Mouse (Mus musculus) granulocyte monocyte progenitor cell, adult 5-6 weeks (primary cell): ENCODE measurements around the gene Prnd. TPM values are rescaled to one million over a fixed set of nuclear protein-coding genes. Genes with fewer than 3 reads are reported as not detected.
A peak's percentile ranks its signal among the peaks of the same experiment; 100 is the strongest.

ENCODE experiments used
- ATAC-seq: replicated peaks from 2 replicates; pipeline ENCODE4 v1.8.0; 2016; ENCODE audit warnings: mild to moderate bottlenecking, moderate TSS enrichment, inconsistent platforms; ENCODE audit not compliant: poor library complexity, severe bottlenecking
- total RNA-seq, 2 experiments: library from RNA; stranded (forward) in 1 of 2; stranded (reverse) in 1 of 2; fragments of 200-712, 200-1000 nt in 1 of 2; fragments of >200 nt in 1 of 2; fragmentation: Nextera tagmentation in 1 of 2; gene quantifications; 2 replicates each; pipeline ENCODE4 v1.2.3; 2014 to 2017

Gene Prnd
- total RNA-seq (2014; fragmentation: Nextera tagmentation) (not detected in 2 replicates), total RNA-seq (2017) (not detected in 2 replicates)

- ATAC-seq = peak; percentile 49
Measured at GRCm38 (mm10) chr2:131950598-131951095, at the start of gene Prnd. Gene Prnd (plus strand): TSS chr2:131950861.

- no peak for ATAC-seq
Measured at GRCm38 (mm10) chr2:131902423-131902822, 48.2 kb upstream of the Prnd start.

- peak; percentile 36 for ATAC-seq
Measured at GRCm38 (mm10) chr2:131902867-131903266, 47.8 kb upstream of the Prnd start.

GRCm38 (mm10) chr2:131905025-131905424, 45.6 kb upstream of the Prnd start:
- ATAC-seq = no peak

GRCm38 (mm10) chr2:131905776-131906175, 44.9 kb upstream of the Prnd start:
- ATAC-seq = peak; percentile 67

- no peak for ATAC-seq
Measured at GRCm38 (mm10) chr2:131906266-131906665, 44.4 kb upstream of the Prnd start.

GRCm38 (mm10) chr2:131906846-131907245, 43.8 kb upstream of the Prnd start:
- no peak for ATAC-seq

GRCm38 (mm10) chr2:131907311-131907710, 43.4 kb upstream of the Prnd start:
- ATAC-seq = no peak

GRCm38 (mm10) chr2:131908351-131908861, 42.3 kb upstream of the Prnd start:
- ATAC-seq = no peak

- ATAC-seq = no peak
Measured at GRCm38 (mm10) chr2:131908906-131909305, 41.8 kb upstream of the Prnd start.

GRCm38 (mm10) chr2:131909683-131910572, 40.7 kb upstream of the Prnd start, which contains the start of the genes Prnp and Prn:
Gene Prnp (plus strand): TSS chr2:131909928.
Gene Prn (plus strand): TSS chr2:131909957.
- ATAC-seq = peak; percentile 87

GRCm38 (mm10) chr2:131910847-131911246, 39.8 kb upstream of the Prnd start:
- ATAC-seq = no peak

- no peak for ATAC-seq
Measured at GRCm38 (mm10) chr2:131911341-131911740, 39.3 kb upstream of the Prnd start.

GRCm38 (mm10) chr2:131912526-131913258, 38.0 kb upstream of the Prnd start:
- ATAC-seq = no peak

GRCm38 (mm10) chr2:131932275-131932902, 18.3 kb upstream of the Prnd start:
- no peak for ATAC-seq

GRCm38 (mm10) chr2:131933013-131933412, 17.6 kb upstream of the Prnd start:
- no peak for ATAC-seq

GRCm38 (mm10) chr2:131933598-131933997, 17.1 kb upstream of the Prnd start:
- no peak for ATAC-seq

GRCm38 (mm10) chr2:131934243-131934642, 16.4 kb upstream of the Prnd start:
- ATAC-seq = no peak

GRCm38 (mm10) chr2:131935390-131936105, 15.1 kb upstream of the Prnd start:
- ATAC-seq = peak; percentile 90

GRCm38 (mm10) chr2:131936410-131936809, 14.3 kb upstream of the Prnd start:
- ATAC-seq = no peak
